Mouse (Mus musculus): ENCODE results near the gene Tubgcp6.

Gene Tubgcp6

DNA sequence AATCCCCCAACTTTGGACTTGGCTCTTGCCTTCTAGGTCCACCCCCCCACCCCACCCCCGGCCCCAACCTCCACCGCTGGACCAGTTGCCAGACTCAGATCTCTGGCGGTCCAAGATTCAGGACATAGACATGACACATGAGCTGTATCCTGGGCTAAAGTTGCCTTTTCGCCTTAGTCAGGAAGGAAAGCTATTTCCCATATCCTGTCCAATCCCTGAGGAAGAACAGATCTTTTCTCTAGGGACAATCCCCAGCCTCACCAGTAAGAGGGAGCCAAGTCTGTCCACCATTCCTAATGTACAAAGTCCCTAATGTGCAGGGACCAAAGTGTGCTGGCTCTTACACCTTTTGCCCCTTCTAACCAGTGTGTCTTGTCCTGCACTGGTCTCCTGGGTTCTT lies 19.0 kb upstream of the Tubgcp6 start:
- in situ Hi-C loops (cut with MboI, MseI) = no loop called here

DNA sequence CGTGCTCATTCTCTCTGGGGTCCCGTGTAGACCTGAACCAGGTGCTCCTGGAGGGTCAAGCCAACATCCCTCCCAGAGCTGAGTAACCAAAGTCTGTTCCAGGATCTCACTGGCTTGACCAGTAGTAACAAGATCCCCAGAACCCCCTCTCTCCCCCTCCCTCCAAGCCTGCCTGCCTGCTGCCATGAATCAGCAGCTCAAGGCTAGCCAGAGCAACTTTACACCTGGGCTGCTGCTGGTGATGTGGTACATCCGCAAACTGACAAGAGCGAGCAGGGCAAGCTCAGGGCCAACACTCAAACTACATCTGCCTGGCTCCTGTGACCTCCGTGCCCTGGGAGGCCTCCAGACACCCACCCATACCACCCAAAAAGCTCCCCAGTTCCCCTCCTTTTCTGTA lies 18.5 kb upstream of the Tubgcp6 start:
- in situ Hi-C loops (cut with MboI, MseI) = no loop called here

DNA sequence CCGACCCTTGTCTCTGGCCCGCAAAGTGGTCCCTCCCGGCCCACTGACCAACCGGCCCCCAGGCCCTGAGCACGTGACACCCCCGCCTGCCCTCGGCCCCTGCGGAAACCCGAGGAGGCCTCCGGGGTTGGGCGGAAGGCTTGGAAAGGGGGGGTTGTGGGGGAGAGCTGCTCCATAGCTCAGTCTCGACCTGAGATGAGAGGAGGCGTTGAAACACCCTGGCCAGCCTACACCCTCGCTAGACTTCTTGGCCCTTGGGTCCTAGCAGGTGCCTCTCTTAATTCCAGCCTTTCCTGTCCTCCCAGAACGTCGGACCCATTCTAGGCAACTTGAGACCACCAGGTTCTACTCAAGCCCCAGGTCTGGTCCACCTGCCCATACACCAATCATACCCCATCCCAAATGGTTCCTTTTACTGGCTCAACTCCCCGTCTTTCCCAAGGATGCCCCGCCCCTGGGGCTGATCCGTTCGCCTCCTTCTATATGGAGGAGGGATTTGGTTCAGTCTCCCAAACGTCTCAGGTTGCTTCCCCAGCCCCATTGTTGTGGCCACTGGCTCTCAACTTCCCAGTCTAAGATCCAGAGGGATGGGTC lies 17.8 kb upstream of the Tubgcp6 start, which contains the start of gene Mapk12:
TSS of gene Mapk12 (minus strand) at position 45 of the 594 bp plus-strand sequence.
- in situ Hi-C loops (cut with MboI, MseI) = no loop called here

DNA sequence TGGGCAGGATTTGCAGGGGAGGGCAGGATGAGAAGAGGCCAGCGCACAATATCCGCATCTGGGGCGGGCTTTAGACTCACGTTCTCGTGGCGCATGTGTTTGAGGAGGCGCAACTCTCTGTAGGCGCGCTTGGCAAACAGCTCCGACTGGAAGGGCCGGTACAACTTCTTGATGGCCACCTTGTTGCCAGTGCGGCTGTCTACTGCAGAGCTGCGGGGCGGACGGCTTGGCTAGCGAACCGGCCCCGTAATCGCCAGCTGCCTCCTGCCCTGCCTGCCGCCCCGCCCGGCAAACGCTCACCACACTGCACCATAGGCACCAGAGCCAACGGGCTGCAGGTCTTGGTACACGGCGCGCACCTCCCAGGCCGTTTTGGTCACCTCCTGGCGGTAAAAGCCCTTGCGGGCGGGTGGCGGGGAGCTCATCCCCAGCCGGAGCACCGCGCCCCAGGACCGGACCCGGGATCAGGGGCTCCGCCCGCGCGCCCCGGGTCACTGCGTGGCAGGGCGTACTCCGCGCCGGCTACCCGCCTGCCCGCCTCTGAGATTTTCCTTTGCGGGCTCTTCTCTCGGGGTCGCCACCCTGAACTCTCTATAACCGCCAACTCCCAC lies 17.2 kb upstream of the Tubgcp6 start:
- in situ Hi-C loops (cut with MboI, MseI) = no loop called here

DNA sequence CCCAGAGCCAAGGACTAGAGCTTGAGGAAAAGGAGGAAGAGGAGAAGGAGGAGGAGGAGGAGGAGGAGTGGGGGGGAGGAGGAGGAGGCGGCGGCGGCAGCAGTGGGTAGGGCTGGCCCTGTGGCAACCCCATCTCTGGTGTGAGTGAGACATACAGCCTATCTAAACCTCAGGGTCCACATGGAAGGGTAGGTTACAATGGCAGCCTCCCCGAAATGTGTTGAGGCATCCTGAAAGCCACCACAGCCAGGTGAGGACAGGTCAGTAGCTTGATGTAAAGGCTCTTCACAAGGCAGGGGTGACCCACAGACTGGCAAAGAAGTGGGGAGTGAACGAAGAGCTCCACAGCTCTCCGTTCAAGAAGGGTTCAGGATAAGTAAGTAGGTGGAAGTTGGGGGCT lies 15.6 kb upstream of the Tubgcp6 start:
- in situ Hi-C loops (cut with MboI, MseI) = no loop called here

DNA sequence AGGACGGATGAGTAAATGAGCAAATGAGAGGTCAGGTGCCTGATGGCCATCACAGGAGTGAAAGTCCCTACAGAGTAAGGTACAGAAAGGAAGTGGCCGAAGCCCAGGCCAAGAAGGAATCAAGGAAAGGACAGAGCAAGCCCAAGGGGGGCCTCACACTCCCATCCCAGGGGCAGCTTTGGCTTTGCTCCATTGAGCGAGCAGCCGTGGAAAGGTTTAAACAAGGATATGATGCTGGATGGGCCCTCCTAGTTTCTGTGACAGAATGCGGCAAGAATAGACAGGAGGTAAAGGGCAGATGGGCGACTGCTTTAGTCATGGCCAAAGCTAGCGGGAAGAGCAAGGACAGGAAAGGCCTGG lies 15.1 kb upstream of the Tubgcp6 start:
- in situ Hi-C loops (cut with MboI, MseI) = no loop called here

DNA sequence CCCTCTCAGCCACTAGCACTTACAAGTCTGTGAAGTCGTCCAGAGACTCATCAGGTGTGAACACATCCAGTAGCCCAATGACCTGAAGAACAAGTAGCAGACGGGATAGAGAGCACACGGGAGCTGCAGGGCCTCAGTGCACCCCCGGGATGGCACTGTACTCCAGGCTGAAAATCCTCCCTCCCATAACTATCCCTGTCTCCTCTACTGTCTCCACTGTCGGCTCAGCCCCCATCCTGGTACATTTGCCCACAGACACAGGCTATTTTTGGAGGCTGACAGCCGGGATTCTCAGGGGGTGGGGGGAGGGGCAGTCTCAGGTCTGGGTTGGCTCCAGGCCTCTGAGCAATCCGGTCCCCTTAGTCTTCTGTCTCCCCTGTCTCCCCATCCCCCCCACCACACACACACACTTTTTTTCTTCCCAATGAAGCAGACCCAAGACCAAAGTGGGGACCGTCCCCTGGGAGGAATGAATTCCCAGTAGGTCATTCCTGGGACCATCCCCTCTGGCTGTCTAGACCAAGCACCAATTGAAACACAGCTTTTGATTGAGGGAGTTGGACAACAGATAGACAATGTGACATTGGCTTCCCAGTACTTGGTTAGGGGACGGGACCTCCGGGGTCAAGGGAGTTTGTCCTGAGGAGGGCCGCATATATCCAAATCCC lies 14.6 kb upstream of the Tubgcp6 start:
- in situ Hi-C loops (cut with MboI, MseI) = no loop called here

DNA sequence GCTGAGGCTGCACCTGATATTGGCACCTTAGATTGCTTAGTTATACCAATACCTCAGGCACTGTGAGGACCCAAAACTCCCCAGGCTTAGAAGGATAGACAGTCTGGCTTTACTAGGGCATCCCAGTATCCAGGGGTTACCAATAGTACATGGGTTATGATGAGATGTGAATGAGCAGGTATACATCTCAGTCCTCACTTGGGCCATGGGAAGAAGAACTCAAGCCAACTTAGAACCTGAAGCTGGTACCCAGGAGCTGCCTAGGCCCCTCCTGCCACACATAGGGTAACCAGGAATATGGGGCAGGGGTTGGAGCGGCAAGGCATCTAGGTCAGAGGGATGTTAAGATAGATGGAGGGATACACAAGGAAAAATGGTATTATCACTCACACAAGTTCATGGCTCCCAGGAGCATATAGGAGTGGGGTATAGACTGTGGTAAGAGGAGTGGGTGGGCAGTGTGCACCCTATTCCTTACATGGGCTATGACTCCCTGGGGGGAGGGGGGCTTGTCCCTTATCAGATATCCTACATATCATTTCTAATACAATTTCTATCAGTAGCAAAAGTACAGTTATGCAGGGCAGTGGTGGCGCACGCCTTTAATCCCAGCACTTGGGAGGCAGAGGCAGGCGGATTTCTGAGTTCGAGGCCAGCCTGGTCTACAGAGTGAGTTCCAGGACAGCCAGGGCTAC lies 13.7 kb upstream of the Tubgcp6 start:
- in situ Hi-C loops (cut with MboI, MseI) = no loop called here

DNA sequence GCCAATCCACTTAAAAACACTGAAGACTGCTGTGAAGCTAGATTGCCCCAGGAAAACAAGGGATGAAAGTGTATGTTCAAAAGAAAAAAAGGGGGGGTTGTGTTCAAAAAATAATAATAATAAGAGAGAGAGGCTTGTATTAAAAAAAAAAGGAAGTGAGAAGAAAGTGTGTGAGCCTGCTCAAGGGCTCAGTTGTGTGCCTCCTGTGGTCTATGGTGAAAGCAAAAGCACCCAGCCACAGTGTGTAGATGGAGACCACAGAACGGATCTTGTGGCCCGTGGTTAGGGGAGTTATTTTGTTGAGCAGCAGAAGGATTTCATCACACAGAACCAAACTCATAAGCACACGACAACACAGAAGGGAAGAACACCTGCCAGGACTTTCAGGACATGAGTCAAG lies 8.4 kb upstream of the Tubgcp6 start:
- in situ Hi-C loops (cut with MboI, MseI) = no loop called here

DNA sequence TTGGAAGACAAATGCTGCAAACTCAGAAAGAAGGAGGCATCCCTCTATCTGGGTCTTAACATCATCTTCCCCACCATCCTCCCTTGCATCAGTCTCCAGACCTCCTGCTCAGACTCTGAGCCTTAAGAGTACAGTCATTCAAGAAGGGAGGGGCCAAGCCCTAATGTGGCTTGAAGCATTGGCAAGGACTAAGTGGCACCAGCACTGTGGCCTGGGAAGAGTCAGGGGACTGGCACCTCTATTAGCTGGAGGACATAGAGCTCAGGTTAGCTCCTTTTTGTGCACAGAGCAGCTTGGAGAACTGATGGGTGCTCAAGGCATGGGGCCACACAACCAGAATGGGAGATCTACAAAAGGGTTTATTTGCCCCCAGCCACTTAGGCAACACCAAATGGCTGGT lies 7.3 kb upstream of the Tubgcp6 start:
- in situ Hi-C loops (cut with MboI, MseI) = no loop called here

DNA sequence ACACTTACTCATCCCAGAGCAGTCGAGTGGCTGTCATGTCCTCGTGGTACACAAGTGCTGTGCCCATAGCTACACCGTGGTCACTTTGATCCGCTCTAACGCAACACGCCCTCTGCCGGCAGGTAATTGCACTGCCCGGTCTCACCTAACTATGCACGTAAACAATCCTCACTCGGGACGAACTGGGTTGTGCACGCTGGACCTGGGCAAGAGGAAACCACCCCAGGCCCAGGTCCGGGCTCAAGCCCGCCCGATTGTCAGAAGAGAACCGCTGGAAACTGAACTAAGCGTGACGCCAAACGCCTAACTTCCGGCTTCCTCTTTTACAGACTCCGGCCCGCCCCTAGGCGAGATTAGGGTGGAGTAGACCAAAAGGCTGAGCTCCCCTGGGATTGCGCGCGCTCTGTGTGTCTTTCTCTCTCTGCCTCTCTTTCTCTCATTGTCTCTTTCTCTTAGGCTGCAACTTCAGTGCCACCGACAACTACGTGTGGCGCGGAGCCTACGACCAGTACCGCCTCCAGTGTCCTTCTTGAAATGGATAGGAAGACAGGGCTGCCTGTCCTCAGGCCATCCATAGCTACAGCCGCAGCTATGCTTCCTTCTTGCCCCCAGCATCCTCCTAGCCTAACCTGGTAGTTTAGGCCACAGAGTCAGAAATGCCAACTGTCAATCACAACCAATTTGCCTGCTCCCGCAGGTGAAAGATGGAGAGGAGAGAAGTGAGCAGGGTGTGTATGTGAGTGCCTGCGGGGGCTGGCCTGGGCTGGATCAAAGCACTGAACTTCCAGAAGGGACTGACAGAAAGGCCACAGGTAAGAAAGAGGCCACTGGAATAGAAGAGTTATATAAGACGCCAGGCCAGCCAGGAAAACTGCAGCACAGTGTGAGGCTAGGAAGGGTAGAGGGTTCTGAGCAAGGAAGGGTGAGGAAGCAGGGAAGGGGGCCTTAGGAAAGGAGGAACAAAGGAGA lies 5.8 kb upstream of the Tubgcp6 start, which contains the start of gene Hdac10:
TSS of gene Hdac10 (minus strand) at position 319 of the 969 bp plus-strand sequence.
- in situ Hi-C loops (cut with MboI, MseI) = loop anchor here in 1 of 2 experiments (5.0 kb wide), 1 partner anchor 84 kb away; the partner anchor contains the start of gene Ppp6r2

DNA sequence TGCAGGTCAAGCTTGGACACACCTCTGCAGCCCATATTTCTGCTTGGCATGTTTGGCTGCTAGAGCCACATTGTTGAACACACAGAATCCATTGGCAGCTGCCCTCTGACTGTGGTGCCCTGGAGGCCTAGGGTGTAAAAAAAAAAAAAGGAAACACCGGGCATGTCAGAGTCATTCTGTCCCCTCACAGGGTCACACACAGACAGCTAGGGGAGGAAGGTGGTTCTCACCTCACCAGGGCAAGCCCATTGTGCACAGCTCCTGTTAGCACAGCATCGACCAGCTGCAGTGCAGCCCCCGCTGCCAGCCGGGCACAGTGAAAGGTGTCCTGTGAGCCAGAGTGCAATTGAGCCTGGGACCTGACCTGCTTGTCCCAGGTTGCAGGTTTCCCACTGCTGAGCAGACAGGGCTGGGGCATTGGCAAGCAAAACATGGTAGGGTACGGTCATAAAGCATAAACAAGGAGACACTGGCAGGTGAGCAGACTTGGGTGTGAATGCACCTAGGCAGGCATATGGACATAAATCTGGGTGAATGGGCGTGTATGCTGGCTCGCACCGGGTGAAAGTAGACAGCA lies 4.5 kb upstream of the Tubgcp6 start:
- in situ Hi-C loops (cut with MboI, MseI) = loop anchor here in 1 of 2 experiments (5.0 kb wide), 1 partner anchor 85 kb away; the partner anchor contains the start of gene Ppp6r2

DNA sequence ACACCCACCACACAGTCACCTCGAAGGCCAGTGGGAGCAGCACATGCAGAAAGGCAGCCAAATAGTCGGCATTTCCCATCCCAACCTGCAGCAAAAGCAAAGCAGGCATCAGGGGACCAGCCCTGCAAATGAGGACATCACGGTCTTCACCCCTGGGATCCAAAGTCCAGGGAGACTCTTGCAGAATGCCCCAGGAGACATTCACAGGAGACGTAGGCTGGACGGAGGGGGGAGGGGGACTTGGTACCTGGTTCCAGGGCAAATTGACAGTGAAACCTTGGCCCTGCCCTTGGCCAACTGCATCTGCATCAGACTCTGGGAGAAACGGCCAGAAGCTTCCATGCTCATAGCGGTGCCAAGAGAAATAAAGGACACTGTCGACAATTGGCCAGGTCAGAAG lies 3.7 kb upstream of the Tubgcp6 start:
- in situ Hi-C loops (cut with MboI, MseI) = loop anchor here in 1 of 2 experiments (5.0 kb wide), 1 partner anchor 86 kb away; the partner anchor contains the start of gene Ppp6r2

DNA sequence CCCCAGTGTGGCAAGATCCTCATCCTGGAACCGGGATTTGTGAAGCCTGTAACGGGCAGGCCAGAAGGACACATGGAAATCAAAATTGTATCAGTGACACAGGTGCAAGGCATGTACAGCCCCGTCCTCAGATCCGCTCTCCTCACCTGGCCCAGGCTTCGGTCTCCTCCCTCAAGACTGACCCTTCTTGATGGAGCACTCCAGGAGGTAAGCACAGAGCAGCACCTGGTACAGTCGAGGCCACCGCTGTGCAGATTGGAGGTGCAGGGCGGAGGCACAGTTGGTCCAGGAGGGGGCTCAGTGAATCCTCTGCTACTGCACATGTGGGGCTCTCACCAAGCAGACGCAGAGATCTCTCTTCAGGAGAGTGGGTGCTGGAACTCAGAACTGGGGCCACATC lies 2.4 kb upstream of the Tubgcp6 start:
- in situ Hi-C loops (cut with MboI, MseI) = loop anchor here in 1 of 2 experiments (5.0 kb wide), 1 partner anchor 87 kb away; the partner anchor contains the start of gene Ppp6r2

DNA sequence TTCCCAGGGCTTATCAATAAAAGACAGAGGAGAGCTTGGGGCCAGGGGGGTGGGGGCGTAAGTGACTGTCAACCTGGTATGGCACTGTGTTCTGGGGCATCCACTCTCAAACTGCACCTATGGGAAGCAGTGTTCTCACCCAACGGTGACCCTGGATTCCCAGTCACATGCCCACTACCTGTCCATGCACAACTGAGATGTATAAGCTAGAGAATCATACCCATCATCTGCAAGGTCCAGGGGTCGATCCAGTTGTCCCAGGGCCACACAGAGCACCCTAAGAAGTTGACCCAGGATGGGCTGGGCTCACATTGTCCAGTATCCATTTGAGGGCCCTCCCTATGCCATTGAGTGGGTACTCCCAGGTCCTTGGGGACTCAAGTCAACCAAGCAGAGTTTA lies 1.4 kb upstream of the Tubgcp6 start:
- in situ Hi-C loops (cut with MboI, MseI) = no loop called here

DNA sequence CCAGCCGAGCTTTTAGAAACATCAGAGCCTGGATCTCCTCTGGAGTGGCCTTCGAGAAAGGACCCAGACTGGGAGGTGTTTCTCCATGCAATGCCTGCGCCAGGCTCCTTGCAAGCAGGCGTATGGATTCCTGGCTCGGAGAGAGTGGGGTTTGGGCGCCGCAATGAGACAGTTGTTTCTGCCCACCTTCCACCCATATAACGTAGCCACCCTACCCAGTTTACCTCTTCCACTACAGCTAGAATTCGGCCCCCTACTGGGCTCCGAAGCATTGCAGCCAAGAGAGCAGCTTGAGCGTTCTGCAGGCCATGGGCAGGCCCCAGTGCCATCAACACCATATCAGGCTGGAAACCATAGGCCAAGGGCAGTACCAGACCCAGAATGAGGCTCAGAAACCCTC lies 683 bp upstream of the Tubgcp6 start:
- in situ Hi-C loops (cut with MboI, MseI) = no loop called here

DNA sequence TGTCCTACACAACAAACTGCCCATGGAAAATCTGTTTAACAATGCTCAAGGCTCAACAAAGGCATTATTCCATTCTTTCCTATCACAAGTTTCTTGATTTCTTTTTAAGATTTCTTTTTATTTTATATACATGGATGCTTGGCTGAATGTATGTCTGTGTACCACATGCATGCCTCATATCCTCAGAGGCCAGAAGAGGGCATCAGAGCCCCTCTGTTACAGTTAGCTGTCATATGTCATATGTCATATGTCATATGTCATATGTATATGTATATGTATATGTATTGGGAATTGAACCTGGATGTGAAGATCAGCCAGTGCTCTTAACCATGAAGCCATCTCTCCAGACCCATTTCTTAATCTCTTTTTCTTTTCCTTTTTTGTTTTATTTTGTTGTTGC lies 4.9 kb downstream of the Tubgcp6 start:
- in situ Hi-C loops (cut with MboI, MseI) = no loop called here

DNA sequence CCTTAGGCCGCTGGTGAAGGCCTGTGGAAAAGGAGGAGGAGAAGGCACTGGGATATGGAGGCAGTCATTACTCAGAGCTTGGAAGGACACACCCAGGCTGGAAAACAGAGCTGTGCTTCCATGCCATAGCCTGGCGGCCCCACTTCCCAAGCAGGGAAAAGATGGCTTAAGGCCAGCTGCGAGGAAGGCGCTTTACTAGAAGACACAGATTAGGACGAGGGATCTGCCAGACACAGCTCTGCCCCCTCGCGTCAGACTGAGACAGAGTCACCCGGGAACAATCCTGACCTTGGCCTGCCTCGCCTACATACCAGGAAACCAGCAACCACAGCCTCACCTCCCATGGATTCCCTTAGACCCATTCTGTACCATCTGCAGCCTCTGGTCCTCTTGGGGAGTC lies 12.8 kb downstream of the Tubgcp6 start:
- in situ Hi-C loops (cut with MboI, MseI) = no loop called here

DNA sequence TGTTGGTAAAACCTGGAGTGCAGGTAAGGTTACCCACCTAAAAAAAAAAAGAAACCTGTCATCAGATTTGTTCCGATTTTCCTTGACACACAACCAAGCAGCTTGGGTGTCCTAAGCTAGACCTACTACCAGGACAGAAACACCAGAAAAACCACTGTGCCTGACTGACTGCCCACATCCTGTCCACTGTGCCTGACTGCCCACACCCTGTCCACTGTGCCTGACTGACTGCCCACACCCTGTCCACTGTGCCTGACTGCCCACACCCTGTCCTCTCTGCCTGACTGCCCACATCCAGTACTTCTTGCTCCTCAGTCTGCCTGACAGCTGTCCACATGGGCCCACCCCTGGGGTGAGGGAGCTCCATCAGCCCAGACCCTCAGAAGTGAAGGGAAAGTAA lies 15.9 kb downstream of the Tubgcp6 start:
- in situ Hi-C loops (cut with MboI, MseI) = no loop called here

DNA sequence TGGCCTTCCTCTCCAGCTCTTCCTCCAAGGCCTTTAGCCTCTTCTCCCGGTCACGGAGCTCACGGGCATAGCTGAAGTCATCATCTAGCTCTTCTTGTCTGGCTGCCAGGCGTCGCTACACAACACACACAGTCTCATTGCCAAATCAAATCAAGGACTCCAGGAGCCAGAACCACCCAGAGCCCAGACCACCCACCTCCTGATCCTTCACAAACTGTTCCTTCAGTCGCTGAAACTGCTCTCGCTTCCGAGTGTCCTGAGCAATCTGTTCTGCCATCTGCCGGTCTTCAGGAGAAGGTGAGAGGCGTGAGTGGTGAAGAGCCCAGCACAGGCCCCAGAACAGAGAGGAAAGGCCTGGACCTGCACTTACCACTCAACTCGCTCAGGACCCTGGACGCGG lies 16.8 kb downstream of the Tubgcp6 start:
- in situ Hi-C loops (cut with MboI, MseI) = no loop called here

DNA sequence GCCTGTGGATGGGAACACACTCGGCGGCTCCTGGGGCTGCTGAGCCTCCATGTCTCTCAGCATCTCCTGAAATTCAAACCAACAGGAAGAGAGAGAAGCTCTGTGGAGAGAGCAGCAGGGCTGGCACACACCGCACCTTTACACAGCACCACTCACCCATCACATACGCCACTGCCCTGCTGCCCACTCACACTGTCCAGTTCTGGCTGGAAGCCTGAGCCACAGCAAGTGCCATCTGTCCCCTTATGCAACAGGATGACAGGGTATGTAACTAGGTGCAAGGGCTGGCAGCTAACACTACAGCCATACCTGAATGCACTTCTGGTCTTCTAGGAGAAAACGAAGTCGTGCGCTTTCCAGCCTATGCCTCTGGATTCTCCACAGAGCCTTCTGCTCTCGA lies 18.5 kb downstream of the Tubgcp6 start:
- in situ Hi-C loops (cut with MboI, MseI) = no loop called here

Measured in T-helper 17 cell (primary cell).